Mouse (Mus musculus) adrenal gland, postnatal 4 days (tissue): ENCODE data around the gene Hacd4. TPM values are rescaled to one million over a fixed set of nuclear protein-coding genes. Genes with fewer than 3 reads are reported as not detected.

Experiments
- DNase-seq, 2 experiments: peaks; one replicate each; pipeline ENCODE4 v3.0.0; 2021 to 2022; ENCODE audit warnings: low spot score in 2 of 2, mixed read lengths in 2 of 2
- total RNA-seq, 2 experiments: library from RNA; stranded (reverse); gene quantifications; 2 replicates each; pipeline ENCODE4 v1.2.3; 2021

Hacd4 gene
- total RNA-seq, 2 experiments from 2014 or later = 6.5 to 8.4 TPM

- no peak for DNase-seq
Observed at GRCm38 (mm10) chr4:88356652-88357051, 82.1 kb downstream of the Hacd4 start.

GRCm38 (mm10) chr4:88350910-88351309 lies 87.8 kb downstream of the Hacd4 start:
- peak in 1 of 2 experiments; percentile 27 for DNase-seq

Other genes with a start within 250 kb of the Hacd4 start
- gene Ifnb1, start 83.8 kb upstream of the Hacd4 start, total RNA-seq = not detected
- not detected for gene Ifna15, start 119.3 kb upstream of the Hacd4 start, total RNA-seq
- not detected for gene Ifna14, start 132.9 kb upstream of the Hacd4 start, total RNA-seq
- gene Ifna9, start 153.5 kb upstream of the Hacd4 start, total RNA-seq = not detected
- not detected for gene Ifna12, start 164.4 kb upstream of the Hacd4 start, total RNA-seq
- gene C87499, start 195.5 kb upstream of the Hacd4 start, total RNA-seq = not detected
- gene Ifna13, start 205.5 kb upstream of the Hacd4 start, total RNA-seq = not detected
- not detected for gene Ifna16, start 238.0 kb upstream of the Hacd4 start, total RNA-seq
- gene Ifna2, start 245.0 kb upstream of the Hacd4 start, total RNA-seq = not detected